In the genomic region with DNA sequence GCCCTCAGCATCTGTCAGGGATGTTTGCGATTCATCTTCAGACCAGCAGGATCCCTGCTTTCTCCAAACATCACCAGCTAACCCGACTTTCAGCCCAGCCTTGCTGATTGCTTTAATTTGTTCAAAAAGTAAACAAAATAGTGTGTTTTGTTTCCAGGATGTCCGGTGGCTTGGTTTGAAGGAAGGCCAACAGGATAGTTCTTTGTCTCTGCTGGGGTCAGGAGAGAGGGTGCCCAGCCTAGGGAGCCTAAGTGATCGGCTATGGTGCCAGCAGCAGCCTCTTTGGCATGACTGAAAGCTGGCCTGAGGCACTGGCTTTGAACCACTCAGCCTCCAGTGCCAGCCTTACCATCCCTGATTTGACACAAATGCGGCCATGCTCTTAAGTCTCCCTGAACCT, we compare ENCODE assay signal across 28 mouse cellular contexts. TPM values are rescaled to one million over a fixed set of nuclear protein-coding genes. Genes with fewer than 3 reads are reported as not detected.
DNase-seq lines count a peak whose midpoint lies in the region; ATAC-seq and TF ChIP-seq lines count a peak whose summit lies in the region.
"Had no signal": no experiment of that assay in that cellular context is flagged by ENCODE, and none has a peak within 500 bp of the region (broad histone marks: within the 10 kb centered on the region; RNA-seq: fewer than 3 reads in every experiment).

No protein-coding gene starts in this region.

- no peak for DNase-seq in stomach, postnatal 0 days (ENCODE audit: low spot score)
- DNase-seq in lung, postnatal 36 days, result peak; percentile 60
- no peak for DNase-seq in layer of hippocampus, adult 2 months (ENCODE audit: low spot score in 2 of 2)
- no peak for DNase-seq in heart, adult 18-20 months
- DNase-seq in thymus, postnatal 36 days, result no peak
- DNase-seq: adrenal gland, postnatal 14 days; cerebellum, adult 11 months; cerebellum, adult 9-11 months; gastrocnemius, adult 2 months; gastrocnemius, postnatal 36 days; heart, adult 2 months; kidney, adult 8-10 months; kidney, postnatal 4 days; midbrain, embryonic 14.5 days; right cerebral cortex, postnatal 4 days; thymus, adult 18-20 months; thymus, postnatal 25 days had no signal

- H3K4me3 ChIP-seq in stomach, embryonic 14.5 days (ENCODE audit: low read depth, low read length), result no peak overlapping the region
- no peak overlapping the region for H3K4me3 ChIP-seq in stomach, postnatal 0 days (ENCODE audit: low read depth, low read length)
- no peak overlapping the region for H3K4me3 ChIP-seq in lung, embryonic 16.5 days (ENCODE audit: low read length)
- no peak overlapping the region for H3K4me3 ChIP-seq in layer of hippocampus, adult 2 months
- H3K4me3 ChIP-seq: forebrain, embryonic 12.5 days; gastrocnemius, adult 2 months; heart, adult 2 months; heart, embryonic 12.5 days; limb, embryonic 12.5 days; liver, embryonic 15.5 days had no signal

- no peak overlapping the region for H3K4me2 ChIP-seq in stomach, embryonic 14.5 days (replicated peaks; ENCODE audit: low read depth, low read length)
- H3K4me2 ChIP-seq in stomach, postnatal 0 days (replicated peaks; ENCODE audit: low read depth), result no peak overlapping the region
- no peak overlapping the region for H3K4me2 ChIP-seq in lung, embryonic 16.5 days (ENCODE audit: low read depth, low read length)
- H3K4me2 ChIP-seq: forebrain, embryonic 12.5 days; heart, embryonic 12.5 days; hindbrain, embryonic 14.5 days; limb, embryonic 12.5 days; liver, embryonic 15.5 days had no signal

- H3K9me3 ChIP-seq in stomach, embryonic 14.5 days (ENCODE audit: control insufficient read depth, low read depth, low read length), result no peaks in the 10 kb centered on the region
- no peaks in the 10 kb centered on the region for H3K9me3 ChIP-seq in stomach, postnatal 0 days (ENCODE audit: control insufficient read depth, low read length)
- no peaks in the 10 kb centered on the region for H3K9me3 ChIP-seq in lung, embryonic 16.5 days (ENCODE audit: control insufficient read depth, low read length)
- H3K9me3 ChIP-seq: forebrain, embryonic 12.5 days; heart, embryonic 12.5 days; limb, embryonic 12.5 days; liver, embryonic 15.5 days had no signal

- H3K4me1 ChIP-seq in stomach, embryonic 14.5 days (ENCODE audit: control insufficient read depth, insufficient read depth, low read length), result peaks cover 21% of the 10 kb centered on the region; the same call in 1 of the 2 replicates
- peaks cover 6% of the 10 kb centered on the region; the same call in 1 of the 2 replicates for H3K4me1 ChIP-seq in stomach, postnatal 0 days (replicated peaks; ENCODE audit: control insufficient read depth, insufficient read depth)
- peaks cover 16% of the 10 kb centered on the region for H3K4me1 ChIP-seq in lung, embryonic 16.5 days (replicated peaks; ENCODE audit: control insufficient read depth, insufficient read depth, low read length)
- H3K4me1 ChIP-seq: forebrain, embryonic 12.5 days; liver, embryonic 15.5 days had no signal

- H3K27me3 ChIP-seq in stomach, embryonic 14.5 days (ENCODE audit: control insufficient read depth, insufficient read depth, low read length), result no peaks in the 10 kb centered on the region
- H3K27me3 ChIP-seq in stomach, postnatal 0 days (ENCODE audit: control insufficient read depth, insufficient read depth, low read length), result no peaks in the 10 kb centered on the region
- H3K27me3 ChIP-seq in lung, embryonic 16.5 days (ENCODE audit: control insufficient read depth, insufficient read depth, low read depth, low read length), result no peaks in the 10 kb centered on the region
- H3K27me3 ChIP-seq: forebrain, embryonic 12.5 days; heart, embryonic 12.5 days; limb, embryonic 12.5 days had no signal

- peak overlapping the region; percentile 7; the same call in 1 of the 2 replicates for H3K27ac ChIP-seq in stomach, embryonic 14.5 days (ENCODE audit: low read length)
- H3K27ac ChIP-seq in stomach, postnatal 0 days (replicated peaks), result no peak overlapping the region; the same call in 1 of the 2 replicates
- H3K27ac ChIP-seq in lung, embryonic 16.5 days (ENCODE audit: low read length), result no peak overlapping the region
- H3K27ac ChIP-seq in layer of hippocampus, adult 2 months, result no peak overlapping the region
- H3K27ac ChIP-seq: forebrain, embryonic 12.5 days; gastrocnemius, adult 2 months; heart, adult 2 months; hindbrain, embryonic 14.5 days; kidney, postnatal 0 days; limb, embryonic 12.5 days; liver, embryonic 15.5 days; macrophage had no signal

- no peak for TF ChIP-seq CTCF in stomach, postnatal 0 days (IDR thresholded peaks at IDR 0.05; ENCODE audit: low read depth)
- TF ChIP-seq CTCF in layer of hippocampus, adult 2 months (conservative IDR thresholded peaks at IDR 0.05), result no peak

- no peak for ATAC-seq in stomach, embryonic 14.5 days (ENCODE audit: insufficient number of reproducible peaks, insufficient read depth, low FRiP score, low read depth)
- no peak for ATAC-seq in stomach, postnatal 0 days (ENCODE audit: low FRiP score, low TSS enrichment)
- ATAC-seq in lung, embryonic 16.5 days (ENCODE audit: low read depth), result peak; percentile 23
- ATAC-seq: CD4-positive, CD25-positive, alpha-beta regulatory T cell, adult 4 months had no signal

- TF ChIP-seq EP300 in stomach, postnatal 0 days (optimal IDR thresholded peaks at IDR 0.05), result no peak

- 42% methylated on average over 5 of the region's 5 CpGs for WGBS in stomach, embryonic 14.5 days
- WGBS in stomach, postnatal 0 days, result 40% methylated on average over 5 of the region's 5 CpGs
- WGBS in lung, embryonic 16.5 days, result 29% methylated on average over 5 of the region's 5 CpGs

- H3K9ac ChIP-seq in stomach, embryonic 14.5 days (replicated peaks; ENCODE audit: low read depth, low read length), result no peak overlapping the region
- no peak overlapping the region for H3K9ac ChIP-seq in stomach, postnatal 0 days (ENCODE audit: low read length)
- H3K9ac ChIP-seq in lung, embryonic 16.5 days (ENCODE audit: low read length), result no peak overlapping the region
- H3K9ac ChIP-seq: forebrain, embryonic 12.5 days; heart, embryonic 12.5 days; hindbrain, embryonic 14.5 days; limb, embryonic 12.5 days; liver, embryonic 15.5 days had no signal

- H3K36me3 ChIP-seq in stomach, embryonic 14.5 days (ENCODE audit: control insufficient read depth, insufficient read depth, low read length), result no peaks in the 10 kb centered on the region
- H3K36me3 ChIP-seq in stomach, postnatal 0 days (ENCODE audit: control insufficient read depth, insufficient read depth, low read length), result no peaks in the 10 kb centered on the region
- no peaks in the 10 kb centered on the region for H3K36me3 ChIP-seq in lung, embryonic 16.5 days (ENCODE audit: control insufficient read depth, insufficient read depth, low read length)
- H3K36me3 ChIP-seq: forebrain, embryonic 12.5 days; heart, embryonic 12.5 days; limb, embryonic 12.5 days; liver, embryonic 15.5 days had no signal

RNA-seq across cellular contexts. Expression of gene Col5a1, which starts 11.0 kb away (rescaled TPM):
- polyA plus RNA-seq in stomach, embryonic 14.5 days (2014; fragmentation: Nextera tagmentation; extraction: Ambion mirVana), result 160 and 167 TPM in 2 replicates
- polyA plus RNA-seq in stomach, postnatal 0 days (2015; fragmentation: Nextera tagmentation; extraction: Ambion mirVana), result 68.7 and 69.2 TPM in 2 replicates
- 66.2 and 69.5 TPM in 2 replicates for polyA plus RNA-seq in lung, embryonic 16.5 days (2015; fragmentation: Nextera tagmentation; extraction: Ambion mirVana)
- 1 to 10 TPM; 3.6 to 4.1 TPM for total RNA-seq in layer of hippocampus, adult 2 months (2021)
- total RNA-seq in heart, adult 18-20 months (2021), result 10 to 100 TPM; 14.8 to 17.9 TPM
- total RNA-seq: neutrophil, adult 5-6 weeks had no signal
- polyA plus RNA-seq: CD4-positive, CD25-positive, alpha-beta regulatory T cell, adult 4 months had no signal
